Mouse (Mus musculus): ENCODE measurements around the gene Dkkl1. TPM values are rescaled to one million over a fixed set of nuclear protein-coding genes. Genes with fewer than 3 reads are reported as not detected.

The Dkkl1 gene
- not detected for polyA plus RNA-seq (2014; fragmentation: Illumina TruSeq; extraction: RNeasy Lipid Tissue Mini Kit (QIAGEN cat#74804); ENCODE audit: low replicate concordance)

GRCm38 (mm10) chr7:45211851-45212251 is at the start of gene Dkkl1:
Gene Dkkl1, minus strand, starts transcription at chr7:45212147.

GRCm38 (mm10) chr7:45240633-45241388 is 28.9 kb upstream of the Dkkl1 start, which contains the start of gene Slc6a16:
Gene Slc6a16, plus strand, starts transcription at chr7:45241085.

GRCm38 (mm10) chr7:45238723-45239496 is 27.0 kb upstream of the Dkkl1 start, which contains the start of gene Cd37:
Gene Cd37, minus strand, starts transcription at chr7:45239115.

GRCm38 (mm10) chr7:45215673-45216441 is 3.9 kb upstream of the Dkkl1 start, which contains the start of gene Tead2:
Gene Tead2, plus strand, starts transcription at chr7:45215753.

GRCm38 (mm10) chr7:45204380-45205143 is 7.4 kb downstream of the Dkkl1 start, which contains the start of gene Ccdc155:
Gene Ccdc155, minus strand, starts transcription at chr7:45204892.

GRCm38 (mm10) chr7:45180896-45181477 is 31.0 kb downstream of the Dkkl1 start, which contains the start of gene Pth2:
Gene Pth2, plus strand, starts transcription at chr7:45180995.

GRCm38 (mm10) chr7:45179469-45179868 is 32.5 kb downstream of the Dkkl1 start, which contains the start of gene Gfy:
Gene Gfy, minus strand, starts transcription at chr7:45179569.

GRCm38 (mm10) chr7:45163735-45164490 is 48.0 kb downstream of the Dkkl1 start, which contains the start of gene Slc17a7:
Gene Slc17a7, plus strand, starts transcription at chr7:45163949.

Other genes with a start within 250 kb of the Dkkl1 start
- gene Cpt1c, start 237.3 kb downstream of the Dkkl1 start, polyA plus RNA-seq (2014; fragmentation: Illumina TruSeq; extraction: RNeasy Lipid Tissue Mini Kit (QIAGEN cat#74804); ENCODE audit: low replicate concordance), result 0.15 TPM
- 2.3 TPM for gene Prmt1, start 225.6 kb downstream of the Dkkl1 start, polyA plus RNA-seq (2014; fragmentation: Illumina TruSeq; extraction: RNeasy Lipid Tissue Mini Kit (QIAGEN cat#74804); ENCODE audit: low replicate concordance)
- 11.1 TPM for gene Irf3, start 214.5 kb downstream of the Dkkl1 start, polyA plus RNA-seq (2014; fragmentation: Illumina TruSeq; extraction: RNeasy Lipid Tissue Mini Kit (QIAGEN cat#74804); ENCODE audit: low replicate concordance)
- gene Bcl2l12, start 213.4 kb downstream of the Dkkl1 start, polyA plus RNA-seq (2014; fragmentation: Illumina TruSeq; extraction: RNeasy Lipid Tissue Mini Kit (QIAGEN cat#74804); ENCODE audit: low replicate concordance), result not detected
- 2.0 TPM for gene Scaf1, start 195.8 kb downstream of the Dkkl1 start, polyA plus RNA-seq (2014; fragmentation: Illumina TruSeq; extraction: RNeasy Lipid Tissue Mini Kit (QIAGEN cat#74804); ENCODE audit: low replicate concordance)
- 1.1 TPM for gene Rras, start 194.2 kb downstream of the Dkkl1 start, polyA plus RNA-seq (2014; fragmentation: Illumina TruSeq; extraction: RNeasy Lipid Tissue Mini Kit (QIAGEN cat#74804); ENCODE audit: low replicate concordance)
- not detected for gene Prr12, start 159.3 kb downstream of the Dkkl1 start, polyA plus RNA-seq (2014; fragmentation: Illumina TruSeq; extraction: RNeasy Lipid Tissue Mini Kit (QIAGEN cat#74804); ENCODE audit: low replicate concordance)
- 4.6 TPM for gene Nosip, start 149.7 kb downstream of the Dkkl1 start, polyA plus RNA-seq (2014; fragmentation: Illumina TruSeq; extraction: RNeasy Lipid Tissue Mini Kit (QIAGEN cat#74804); ENCODE audit: low replicate concordance)
- gene Prrg2, start 149.5 kb downstream of the Dkkl1 start, polyA plus RNA-seq (2014; fragmentation: Illumina TruSeq; extraction: RNeasy Lipid Tissue Mini Kit (QIAGEN cat#74804); ENCODE audit: low replicate concordance), result 9.4 TPM
- gene Rcn3, start 119.9 kb downstream of the Dkkl1 start, polyA plus RNA-seq (2014; fragmentation: Illumina TruSeq; extraction: RNeasy Lipid Tissue Mini Kit (QIAGEN cat#74804); ENCODE audit: low replicate concordance), result not detected
- gene Fcgrt, start 108.3 kb downstream of the Dkkl1 start, polyA plus RNA-seq (2014; fragmentation: Illumina TruSeq; extraction: RNeasy Lipid Tissue Mini Kit (QIAGEN cat#74804); ENCODE audit: low replicate concordance), result 3.7 TPM
- gene Rps11, start 87.7 kb downstream of the Dkkl1 start, polyA plus RNA-seq (2014; fragmentation: Illumina TruSeq; extraction: RNeasy Lipid Tissue Mini Kit (QIAGEN cat#74804); ENCODE audit: low replicate concordance), result 126 TPM
- 181 TPM for gene Rpl13a, start 83.4 kb downstream of the Dkkl1 start, polyA plus RNA-seq (2014; fragmentation: Illumina TruSeq; extraction: RNeasy Lipid Tissue Mini Kit (QIAGEN cat#74804); ENCODE audit: low replicate concordance)
- not detected for gene Gm45713, start 75.9 kb downstream of the Dkkl1 start, polyA plus RNA-seq (2014; fragmentation: Illumina TruSeq; extraction: RNeasy Lipid Tissue Mini Kit (QIAGEN cat#74804); ENCODE audit: low replicate concordance)
- 13.9 TPM for gene Flt3l, start 75.7 kb downstream of the Dkkl1 start, polyA plus RNA-seq (2014; fragmentation: Illumina TruSeq; extraction: RNeasy Lipid Tissue Mini Kit (QIAGEN cat#74804); ENCODE audit: low replicate concordance)
- gene Pih1d1, start 57.8 kb downstream of the Dkkl1 start, polyA plus RNA-seq (2014; fragmentation: Illumina TruSeq; extraction: RNeasy Lipid Tissue Mini Kit (QIAGEN cat#74804); ENCODE audit: low replicate concordance), result not detected
- 13.8 TPM for gene Aldh16a1, start 57.6 kb downstream of the Dkkl1 start, polyA plus RNA-seq (2014; fragmentation: Illumina TruSeq; extraction: RNeasy Lipid Tissue Mini Kit (QIAGEN cat#74804); ENCODE audit: low replicate concordance)
- gene Slc17a7, start 48.2 kb downstream of the Dkkl1 start, polyA plus RNA-seq (2014; fragmentation: Illumina TruSeq; extraction: RNeasy Lipid Tissue Mini Kit (QIAGEN cat#74804); ENCODE audit: low replicate concordance), result not detected
- not detected for gene Gfy, start 32.6 kb downstream of the Dkkl1 start, polyA plus RNA-seq (2014; fragmentation: Illumina TruSeq; extraction: RNeasy Lipid Tissue Mini Kit (QIAGEN cat#74804); ENCODE audit: low replicate concordance)
- not detected for gene Pth2, start 31.2 kb downstream of the Dkkl1 start, polyA plus RNA-seq (2014; fragmentation: Illumina TruSeq; extraction: RNeasy Lipid Tissue Mini Kit (QIAGEN cat#74804); ENCODE audit: low replicate concordance)
- not detected for gene Ccdc155, start 7.3 kb downstream of the Dkkl1 start, polyA plus RNA-seq (2014; fragmentation: Illumina TruSeq; extraction: RNeasy Lipid Tissue Mini Kit (QIAGEN cat#74804); ENCODE audit: low replicate concordance)
- gene Tead2, start 3.6 kb upstream of the Dkkl1 start, polyA plus RNA-seq (2014; fragmentation: Illumina TruSeq; extraction: RNeasy Lipid Tissue Mini Kit (QIAGEN cat#74804); ENCODE audit: low replicate concordance), result 1.7 TPM
- 2.0 TPM for gene Cd37, start 27.0 kb upstream of the Dkkl1 start, polyA plus RNA-seq (2014; fragmentation: Illumina TruSeq; extraction: RNeasy Lipid Tissue Mini Kit (QIAGEN cat#74804); ENCODE audit: low replicate concordance)
- not detected for gene Slc6a16, start 28.9 kb upstream of the Dkkl1 start, polyA plus RNA-seq (2014; fragmentation: Illumina TruSeq; extraction: RNeasy Lipid Tissue Mini Kit (QIAGEN cat#74804); ENCODE audit: low replicate concordance)
- not detected for gene Slc6a21, start 65.4 kb upstream of the Dkkl1 start, polyA plus RNA-seq (2014; fragmentation: Illumina TruSeq; extraction: RNeasy Lipid Tissue Mini Kit (QIAGEN cat#74804); ENCODE audit: low replicate concordance)
- gene Trpm4, start 121.6 kb upstream of the Dkkl1 start, polyA plus RNA-seq (2014; fragmentation: Illumina TruSeq; extraction: RNeasy Lipid Tissue Mini Kit (QIAGEN cat#74804); ENCODE audit: low replicate concordance), result 3.0 TPM
- not detected for gene Hrc, start 123.1 kb upstream of the Dkkl1 start, polyA plus RNA-seq (2014; fragmentation: Illumina TruSeq; extraction: RNeasy Lipid Tissue Mini Kit (QIAGEN cat#74804); ENCODE audit: low replicate concordance)
- not detected for gene Ppfia3, start 154.9 kb upstream of the Dkkl1 start, polyA plus RNA-seq (2014; fragmentation: Illumina TruSeq; extraction: RNeasy Lipid Tissue Mini Kit (QIAGEN cat#74804); ENCODE audit: low replicate concordance)
- gene Lin7b, start 158.4 kb upstream of the Dkkl1 start, polyA plus RNA-seq (2014; fragmentation: Illumina TruSeq; extraction: RNeasy Lipid Tissue Mini Kit (QIAGEN cat#74804); ENCODE audit: low replicate concordance), result not detected
- 55.6 TPM for gene Snrnp70, start 183.6 kb upstream of the Dkkl1 start, polyA plus RNA-seq (2014; fragmentation: Illumina TruSeq; extraction: RNeasy Lipid Tissue Mini Kit (QIAGEN cat#74804); ENCODE audit: low replicate concordance)
- not detected for gene Kcna7, start 193.5 kb upstream of the Dkkl1 start, polyA plus RNA-seq (2014; fragmentation: Illumina TruSeq; extraction: RNeasy Lipid Tissue Mini Kit (QIAGEN cat#74804); ENCODE audit: low replicate concordance)
- gene Ntf5, start 201.5 kb upstream of the Dkkl1 start, polyA plus RNA-seq (2014; fragmentation: Illumina TruSeq; extraction: RNeasy Lipid Tissue Mini Kit (QIAGEN cat#74804); ENCODE audit: low replicate concordance), result not detected
- gene Lhb, start 208.7 kb upstream of the Dkkl1 start, polyA plus RNA-seq (2014; fragmentation: Illumina TruSeq; extraction: RNeasy Lipid Tissue Mini Kit (QIAGEN cat#74804); ENCODE audit: low replicate concordance), result not detected
- 1.0 TPM for gene Gys1, start 222.7 kb upstream of the Dkkl1 start, polyA plus RNA-seq (2014; fragmentation: Illumina TruSeq; extraction: RNeasy Lipid Tissue Mini Kit (QIAGEN cat#74804); ENCODE audit: low replicate concordance)
- gene Ruvbl2, start 225.9 kb upstream of the Dkkl1 start, polyA plus RNA-seq (2014; fragmentation: Illumina TruSeq; extraction: RNeasy Lipid Tissue Mini Kit (QIAGEN cat#74804); ENCODE audit: low replicate concordance), result not detected
- 6.2 TPM for gene Ftl1, start 247.7 kb upstream of the Dkkl1 start, polyA plus RNA-seq (2014; fragmentation: Illumina TruSeq; extraction: RNeasy Lipid Tissue Mini Kit (QIAGEN cat#74804); ENCODE audit: low replicate concordance)